Mouse (Mus musculus): ENCODE results near the gene Adamts13.

DNA sequence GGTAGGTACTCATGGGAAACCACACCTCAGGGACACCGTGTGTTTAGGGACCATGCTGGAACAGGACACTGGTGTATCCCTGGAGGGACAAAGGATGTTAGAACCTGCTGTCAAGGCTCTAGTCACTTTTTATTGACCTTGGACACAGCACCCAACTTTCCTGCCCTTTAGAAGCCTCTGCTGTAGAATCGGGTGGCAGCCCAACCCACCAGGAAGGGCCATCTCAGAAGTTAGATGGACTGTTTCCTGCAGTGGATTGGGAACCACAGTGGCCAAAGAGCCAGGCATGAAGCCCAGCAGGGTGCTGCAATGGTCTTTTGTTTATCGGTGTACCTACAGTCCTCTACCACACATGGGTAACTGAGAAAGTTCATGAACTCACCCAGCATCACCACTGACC lies 71.4 kb downstream of the Adamts13 start:
- TF ChIP-seq CTCF (IDR thresholded peaks at IDR 0.05; ENCODE audit: control insufficient read depth, insufficient read depth, insufficient read length): no peak
- TF ChIP-seq MYOG (IDR thresholded peaks at IDR 0.05; ENCODE audit: control insufficient read depth, extremely low read depth, insufficient read length): no peak
- TF ChIP-seq USF1 (IDR thresholded peaks at IDR 0.05; ENCODE audit: low read depth): no peak
